Mouse (Mus musculus) ES-Bruce4 (cell line): ENCODE data around the gene Prr13.
A peak's percentile ranks its signal among the peaks of the same experiment; 100 is the strongest.

Experiments used
- CTCF ChIP-seq: IDR thresholded peaks from one replicate; pipeline ENCODE4 v1.8.1; 2011; ENCODE audit warnings: low read depth, low read length
- EP300 ChIP-seq: IDR thresholded peaks from 2 replicates; pipeline ENCODE4 v1.6.1; 2011; ENCODE audit warnings: low read depth, low read length; ENCODE audit not compliant: insufficient read depth
- POLR2A ChIP-seq: IDR thresholded peaks from one replicate; pipeline ENCODE4 v1.8.1; 2011; ENCODE audit warnings: low read length; ENCODE audit not compliant: insufficient read depth

GRCm38 (mm10) chr15:102510590-102511284, 51.9 kb downstream of the Prr13 start:
- peak; percentile 43 for TF ChIP-seq POLR2A
- TF ChIP-seq CTCF = no peak
- no peak; the same call in 1 of the 2 replicates for TF ChIP-seq EP300
